Mouse (Mus musculus): ENCODE measurements around the gene Otx2.

DNA sequence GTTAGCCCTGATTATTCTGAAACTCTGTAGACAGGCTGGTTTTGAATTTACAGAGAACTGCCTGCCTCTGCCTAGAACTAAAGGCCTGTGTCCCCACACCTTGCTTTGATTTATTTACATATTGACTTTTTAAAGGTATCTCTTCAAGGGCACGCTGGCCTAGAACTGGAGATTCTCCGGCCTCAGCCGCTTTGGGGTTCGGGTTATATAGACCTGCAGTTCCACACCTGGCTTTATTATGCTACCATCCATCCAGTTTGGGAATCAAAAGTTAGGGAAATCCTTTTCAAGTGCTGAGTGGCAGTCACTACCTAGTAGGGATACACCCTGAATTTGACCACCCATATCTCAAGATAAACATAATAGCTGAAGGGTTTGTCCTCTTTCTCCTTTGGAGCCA lies 42.8 kb upstream of the Otx2 start:
- TF ChIP-seq CTCF (IDR thresholded peaks at IDR 0.05; ENCODE audit: low read depth, low read length) (no peak), POLR2A (IDR thresholded peaks at IDR 0.05; ENCODE audit: borderline replicate concordance, low read depth, low read length) (no peak)
